Mouse (Mus musculus) olfactory bulb, adult 2 months (tissue): ENCODE results near the gene Cyp1b1. TPM values are rescaled to one million over a fixed set of nuclear protein-coding genes. Genes with fewer than 3 reads are reported as not detected.

Experiments
- H3K27ac ChIP-seq: fragments of 200-500 bp; 2 replicates; pipeline ENCODE4 v1.5.1; 2012; ENCODE audit warnings: low read depth, low read length; ENCODE audit not compliant: insufficient read depth
- H3K4me1 ChIP-seq: fragments of 200-500 bp; 2 replicates; pipeline ENCODE4 v1.6.1; 2012; ENCODE audit warnings: low read length; ENCODE audit not compliant: control insufficient read depth, insufficient read depth
- H3K4me3 ChIP-seq: fragments of 200-500 bp; 2 replicates; pipeline ENCODE4 v1.5.1; 2012; ENCODE audit warnings: mild to moderate bottlenecking, low read depth, low read length, moderate library complexity; ENCODE audit not compliant: insufficient read depth
- CTCF ChIP-seq: fragments of 200-500 bp; IDR thresholded peaks from 2 replicates; pipeline ENCODE4 v1.5.1; 2012; ENCODE audit warnings: low read depth, mild to moderate bottlenecking, low read length, moderate library complexity; ENCODE audit not compliant: insufficient read depth
- POLR2A ChIP-seq: fragments of 200-500 bp; IDR thresholded peaks from 2 replicates; pipeline ENCODE4 v1.6.1; 2012; ENCODE audit warnings: mild to moderate bottlenecking, low read depth, low read length, moderate library complexity; ENCODE audit not compliant: insufficient read depth
- WGBS: fragments of 180-500 bp; shearing (Covaris S2); methylation state at CpG from one replicate; pipeline ENCODE4 v1.1.7; 2018; 5-methylcytosine and 5-hydroxymethylcytosine counted together
- polyA plus RNA-seq: library from polyadenylated mRNA; stranded (reverse); fragments of >200 nt; gene quantifications from 2 replicates; pipeline ENCODE4 v1.2.4, GENCODE M21; 2012; ENCODE audit warnings: low replicate concordance; ENCODE audit not compliant: missing spikeins, insufficient read depth, insufficient read length

Gene Cyp1b1
- polyA plus RNA-seq, 1 experiment: not detected

DNA sequence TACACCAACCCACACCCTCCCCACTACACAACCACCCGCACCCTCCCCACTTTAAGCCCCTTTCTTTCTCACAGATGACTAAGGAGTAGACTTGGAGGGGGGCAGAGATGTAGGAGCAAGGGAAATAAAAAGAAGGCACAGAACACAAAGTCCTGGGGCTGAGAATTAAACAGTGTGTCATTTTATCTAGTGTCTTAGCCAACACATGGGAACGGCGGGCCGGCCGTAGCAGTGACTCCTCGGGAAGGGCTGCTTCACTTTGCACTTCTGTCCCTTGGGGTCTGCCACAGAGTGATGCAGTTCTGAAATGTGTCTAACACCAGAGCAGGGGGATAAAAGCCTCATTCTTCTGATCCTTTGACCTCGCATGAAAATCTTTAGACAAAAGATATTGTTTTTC lies 5.8 kb upstream of the Cyp1b1 start:
- Histone ChIP-seq H3K27ac (no peak overlapping the region), H3K4me3 (no peak overlapping the region), H3K4me1 (peaks cover 5% of the 10 kb centered on the region)
- 57% methylated on average over 7 of the region's 7 CpGs for WGBS
- TF ChIP-seq POLR2A (no peak), CTCF (no peak)

DNA sequence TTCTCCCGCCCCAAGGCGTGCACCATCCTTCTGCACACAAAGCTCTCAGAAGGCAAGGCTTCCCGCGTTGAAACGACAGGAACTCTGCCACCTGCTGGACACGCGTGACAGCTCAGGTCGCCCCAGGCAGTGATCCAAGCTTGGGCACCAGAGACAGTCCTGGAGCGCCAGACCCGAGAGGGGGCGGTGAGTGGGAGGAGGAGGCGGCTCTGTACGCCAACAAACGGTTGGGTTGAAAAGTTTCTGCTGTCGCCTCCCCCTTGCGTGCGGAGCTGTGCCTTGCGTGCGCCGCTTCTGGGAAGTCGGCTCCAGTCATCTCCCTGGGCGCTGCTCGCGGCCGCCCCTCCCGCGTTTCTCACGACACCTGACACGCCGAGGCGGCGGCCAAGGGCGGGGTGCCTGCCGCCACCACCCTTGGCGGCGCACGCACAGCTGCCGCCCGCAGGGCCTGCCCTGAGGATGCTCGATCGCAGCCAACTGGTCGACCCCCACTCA lies 835 bp upstream of the Cyp1b1 start:
- Histone ChIP-seq H3K27ac (no peak overlapping the region), H3K4me1 (peaks cover 31% of the 10 kb centered on the region), H3K4me3 (peak overlapping the region; percentile 41)
- TF ChIP-seq POLR2A: no peak
- peak; percentile 87 for TF ChIP-seq CTCF
- 1% methylated on average over 42 of the region's 42 CpGs for WGBS

DNA sequence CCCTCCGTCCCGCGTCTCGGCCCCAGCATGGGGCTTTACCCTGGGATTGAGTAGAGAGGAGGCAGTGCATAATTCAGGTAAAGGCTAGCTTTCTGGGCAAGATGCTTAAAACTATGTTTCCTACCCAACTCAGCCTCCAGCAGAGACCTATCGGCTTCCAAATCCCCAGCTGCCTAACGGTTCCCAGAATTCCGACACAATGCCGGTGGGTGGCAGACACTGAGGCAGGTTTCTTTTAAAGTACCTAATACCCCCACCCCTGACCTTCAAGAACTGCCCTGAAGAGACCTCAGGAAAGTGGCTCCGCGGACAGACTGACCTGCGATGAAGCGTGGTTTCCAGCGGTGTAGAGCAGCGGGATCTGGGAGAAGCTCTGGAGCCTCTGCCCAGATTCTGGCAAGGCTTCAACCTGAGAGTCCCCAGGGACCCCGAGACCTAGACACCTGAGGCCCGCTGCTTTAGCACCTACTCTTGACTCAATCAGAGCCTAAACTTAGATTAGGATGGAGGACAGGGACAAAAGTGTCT lies 429 bp downstream of the Cyp1b1 start:
- TF ChIP-seq POLR2A (no peak), CTCF (no peak)
- 3% methylated on average over 16 of the region's 16 CpGs for WGBS

GRCm38 (mm10) chr17:79713643-79714367 lies 1.1 kb downstream of the Cyp1b1 start:
- Histone ChIP-seq H3K4me3 (peak overlapping the region; percentile 33), H3K27ac (no peak overlapping the region), H3K4me1 (peaks cover 31% of the 10 kb centered on the region)
- whole genome bisulfite sequencing: 2% methylated on average over 63 of the region's 63 CpGs
- no peak for TF ChIP-seq CTCF
- no peak for TF ChIP-seq POLR2A

More for the DNA sequence above, 429 bp downstream of the Cyp1b1 start:
- H3K4me1 ChIP-seq: peaks cover 31% of the 10 kb centered on the region
- peak overlapping the region; percentile 41 for H3K4me3 ChIP-seq
- no peak overlapping the region for H3K27ac ChIP-seq

DNA sequence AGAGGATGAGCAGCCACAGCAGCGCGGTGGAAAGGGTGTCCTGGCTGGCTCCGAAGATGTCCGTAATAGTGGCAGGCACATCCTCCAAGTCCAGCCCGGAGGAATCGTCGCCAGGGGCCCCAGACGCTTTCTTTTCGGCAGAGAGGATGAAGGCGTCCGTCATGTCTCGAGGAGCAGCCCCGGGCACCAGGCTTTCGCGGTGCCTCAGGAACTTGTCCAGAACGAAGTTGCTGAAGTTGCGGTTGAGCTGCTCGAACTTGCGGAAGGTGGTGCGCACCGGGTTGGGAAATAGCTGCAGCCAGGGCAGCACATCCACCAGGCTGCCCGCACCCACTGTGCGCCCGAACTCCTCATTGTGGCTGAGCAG lies 1.6 kb downstream of the Cyp1b1 start:
- WGBS: 2% methylated on average over 24 of the region's 24 CpGs
- H3K4me3 ChIP-seq: peak overlapping the region; percentile 33
- H3K27ac ChIP-seq: no peak overlapping the region
- TF ChIP-seq CTCF (no peak), POLR2A (no peak)
- H3K4me1 ChIP-seq: peaks cover 31% of the 10 kb centered on the region

GRCm38 (mm10) chr17:79712536-79712935 lies 2.3 kb downstream of the Cyp1b1 start:
- H3K27ac ChIP-seq: no peak overlapping the region
- TF ChIP-seq CTCF: no peak
- no peak for TF ChIP-seq POLR2A
- H3K4me1 ChIP-seq: peaks cover 31% of the 10 kb centered on the region
- WGBS: 43% methylated on average over 9 of the region's 9 CpGs
- H3K4me3 ChIP-seq: peak overlapping the region; percentile 23; the same call in 1 of the 2 replicates

GRCm38 (mm10) chr17:79711944-79712343 lies 2.9 kb downstream of the Cyp1b1 start:
- WGBS: 58% methylated on average over 6 of the region's 6 CpGs
- Histone ChIP-seq H3K4me1 (peaks cover 31% of the 10 kb centered on the region), H3K4me3 (no peak overlapping the region), H3K27ac (no peak overlapping the region)
- TF ChIP-seq CTCF: no peak
- no peak for TF ChIP-seq POLR2A

DNA sequence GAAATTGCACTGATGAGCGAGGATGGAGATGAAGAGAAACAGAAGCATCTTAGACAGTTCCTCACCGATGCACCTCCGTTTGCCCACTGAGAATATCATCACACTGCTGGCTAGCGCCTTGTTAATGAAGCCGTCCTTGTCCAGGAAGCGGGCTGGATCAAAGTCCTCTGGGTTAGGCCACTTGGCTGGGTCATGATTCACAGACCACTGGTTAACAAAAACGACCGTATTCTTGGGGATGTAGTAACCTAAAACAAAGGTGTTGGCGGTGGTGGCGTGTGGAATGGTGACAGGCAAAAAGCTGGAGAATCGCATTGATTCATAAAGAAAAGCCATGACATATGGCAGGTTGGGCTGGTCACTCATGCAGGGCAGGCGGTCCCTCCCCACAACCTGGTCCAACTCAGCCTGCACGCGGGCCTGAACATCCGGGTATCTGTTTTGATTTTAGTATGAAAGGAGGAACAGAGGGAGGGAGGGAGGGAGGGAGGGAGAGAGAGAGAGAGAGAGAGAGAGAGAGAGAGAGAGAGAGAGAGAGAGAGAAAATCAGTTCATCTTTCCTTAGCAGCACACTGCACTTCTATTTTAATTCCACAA lies 4.5 kb downstream of the Cyp1b1 start:
- Histone ChIP-seq H3K27ac (no peak overlapping the region), H3K4me1 (peaks cover 26% of the 10 kb centered on the region), H3K4me3 (no peak overlapping the region)
- 72% methylated on average over 15 of the region's 15 CpGs for WGBS
- TF ChIP-seq POLR2A (no peak), CTCF (no peak)

DNA sequence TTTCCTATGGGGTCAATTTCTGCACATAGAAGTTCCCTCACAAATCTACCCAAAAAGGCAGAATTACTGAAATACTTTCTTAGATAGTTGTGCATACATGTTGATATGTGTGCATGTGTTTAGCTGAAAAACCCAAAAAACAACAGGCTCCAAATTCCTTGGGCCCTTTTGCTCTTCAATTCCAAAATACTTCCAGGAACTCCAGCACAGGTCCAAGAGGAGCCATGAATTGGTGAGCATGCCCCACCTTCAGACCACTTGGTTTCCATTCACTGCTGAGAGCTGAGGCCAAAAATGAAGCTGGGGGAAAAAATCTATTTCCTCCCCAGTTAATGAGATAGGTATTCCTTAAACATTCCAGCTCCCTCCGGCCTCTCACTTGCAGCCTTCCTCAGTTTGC lies 5.1 kb downstream of the Cyp1b1 start:
- 88% methylated on average over 1 of the region's 1 CpGs for WGBS

More for the DNA sequence above, 5.1 kb downstream of the Cyp1b1 start:
- Histone ChIP-seq H3K4me1 (peaks cover 20% of the 10 kb centered on the region), H3K4me3 (no peak overlapping the region), H3K27ac (no peak overlapping the region)
- no peak for TF ChIP-seq CTCF
- no peak for TF ChIP-seq POLR2A
